Mouse (Mus musculus): ENCODE data around the gene Tspan18. TPM values are rescaled to one million over a fixed set of nuclear protein-coding genes. Genes with fewer than 3 reads are reported as not detected.

Gene Tspan18
- polyA plus RNA-seq, 1 experiment from 2014 or later, result 71.9 TPM

- Histone ChIP-seq H3K9me3 (ENCODE audit: control insufficient read depth, low read length) (no peaks in the 10 kb centered on the region), H3K4me2 (ENCODE audit: low read depth) (peak overlapping the region; percentile 77), H3K4me1 (ENCODE audit: control insufficient read depth, insufficient read depth, low read length) (peaks cover 61% of the 10 kb centered on the region), H3K4me3 (ENCODE audit: low read depth, low read length) (0 out of 2 replicates have a peak overlapping the region, but pooled peaks have one; percentile 19), H3K36me3 (ENCODE audit: control insufficient read depth, insufficient read depth, low read length) (no peaks in the 10 kb centered on the region), H3K27ac (ENCODE audit: low read depth, low read length) (peak overlapping the region; percentile 78), H3K27me3 (ENCODE audit: control insufficient read depth, insufficient read depth, low read length) (no peaks in the 10 kb centered on the region), H3K9ac (ENCODE audit: low read length) (peak overlapping the region; percentile 7; the same call in 1 of the 2 replicates)
- ATAC-seq (ENCODE audit: insufficient read depth, low FRiP score, low TSS enrichment), result no peak
- no peak for DNase-seq (ENCODE audit: low spot score)
- WGBS, result 66% methylated on average over 14 of the region's 14 CpGs
Observed at GRCm38 (mm10) chr2:93191488-93192181, 142.7 kb downstream of the Tspan18 start.

GRCm38 (mm10) chr2:93190771-93191487 is 143.4 kb downstream of the Tspan18 start:
- peak overlapping the region; percentile 77 for H3K4me2 ChIP-seq (ENCODE audit: low read depth)
- DNase-seq (ENCODE audit: low spot score) (peak; percentile 63), ATAC-seq (ENCODE audit: insufficient read depth, low FRiP score, low TSS enrichment) (no peak)
- H3K27me3 ChIP-seq (ENCODE audit: control insufficient read depth, insufficient read depth, low read length), result no peaks in the 10 kb centered on the region
- H3K36me3 ChIP-seq (ENCODE audit: control insufficient read depth, insufficient read depth, low read length), result no peaks in the 10 kb centered on the region
- H3K4me1 ChIP-seq (ENCODE audit: control insufficient read depth, insufficient read depth, low read length), result peaks cover 61% of the 10 kb centered on the region
- H3K9ac ChIP-seq (ENCODE audit: low read length), result peak overlapping the region; percentile 46
- peak overlapping the region; percentile 19 for H3K4me3 ChIP-seq (ENCODE audit: low read depth, low read length)
- no peaks in the 10 kb centered on the region for H3K9me3 ChIP-seq (ENCODE audit: control insufficient read depth, low read length)
- peak overlapping the region; percentile 78 for H3K27ac ChIP-seq (ENCODE audit: low read depth, low read length)
- WGBS, result 4% methylated on average over 9 of the region's 9 CpGs

- no peak for ATAC-seq (ENCODE audit: insufficient read depth, low FRiP score, low TSS enrichment)
- Histone ChIP-seq H3K27me3 (ENCODE audit: control insufficient read depth, insufficient read depth, low read length) (no peaks in the 10 kb centered on the region), H3K27ac (ENCODE audit: low read depth, low read length) (peak overlapping the region; percentile 87), H3K36me3 (ENCODE audit: control insufficient read depth, insufficient read depth, low read length) (no peaks in the 10 kb centered on the region), H3K9ac (ENCODE audit: low read length) (peak overlapping the region; percentile 95), H3K4me2 (ENCODE audit: low read depth) (peak overlapping the region; percentile 77), H3K9me3 (ENCODE audit: control insufficient read depth, low read length) (no peaks in the 10 kb centered on the region), H3K4me1 (ENCODE audit: control insufficient read depth, insufficient read depth, low read length) (peaks cover 42% of the 10 kb centered on the region), H3K4me3 (ENCODE audit: low read depth, low read length) (peak overlapping the region; percentile 91)
- DNase-seq (ENCODE audit: low spot score), result peak; percentile 75
- WGBS, result 7% methylated on average over 19 of the region's 19 CpGs
Observed at GRCm38 (mm10) chr2:93188761-93189458, 145.4 kb downstream of the Tspan18 start.

DNA sequence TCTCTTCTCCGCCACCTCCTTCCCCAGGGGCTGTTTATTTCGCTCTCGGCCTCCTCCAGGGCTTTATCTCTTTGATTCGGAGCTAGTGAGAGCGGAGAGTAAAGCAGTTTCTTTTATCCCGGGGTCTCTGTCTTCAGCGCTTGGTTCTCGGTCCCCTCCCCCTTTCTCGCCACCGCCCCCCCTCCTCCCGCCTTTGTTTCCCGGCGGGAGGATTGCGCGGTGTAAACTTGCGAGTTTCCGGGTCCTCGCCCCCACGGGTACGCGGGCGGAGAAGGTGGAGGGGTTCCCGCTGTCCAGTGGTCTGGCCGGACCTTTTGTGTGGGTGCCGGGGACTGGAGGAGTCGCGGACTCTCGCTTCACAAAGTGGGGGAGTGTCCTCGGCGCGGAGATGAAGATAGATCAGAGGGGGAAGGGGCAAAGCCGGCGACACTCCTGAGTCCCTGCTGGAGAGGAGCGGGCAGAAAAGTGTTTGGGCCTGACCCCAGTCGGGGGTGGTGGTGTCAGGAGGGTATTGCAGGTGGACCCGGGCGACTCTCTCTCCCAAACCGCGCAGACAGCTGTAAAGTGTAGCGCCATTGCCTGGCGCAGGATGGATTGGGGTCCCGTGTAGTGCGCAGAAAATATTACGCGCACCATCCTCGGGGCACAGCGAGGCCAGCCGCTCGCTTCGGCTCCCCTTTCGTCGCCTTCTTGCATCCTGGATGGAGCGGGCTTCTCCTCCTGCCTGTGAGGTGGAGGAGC is 146.1 kb downstream of the Tspan18 start:
- H3K4me3 ChIP-seq (ENCODE audit: low read depth, low read length), result peak overlapping the region; percentile 91
- under 1% methylated on average over 53 of the region's 53 CpGs for WGBS
- peak overlapping the region; percentile 77 for H3K4me2 ChIP-seq (ENCODE audit: low read depth)
- H3K9me3 ChIP-seq (ENCODE audit: control insufficient read depth, low read length), result no peaks in the 10 kb centered on the region
- H3K36me3 ChIP-seq (ENCODE audit: control insufficient read depth, insufficient read depth, low read length), result no peaks in the 10 kb centered on the region
- no peaks in the 10 kb centered on the region for H3K27me3 ChIP-seq (ENCODE audit: control insufficient read depth, insufficient read depth, low read length)
- DNase-seq (ENCODE audit: low spot score) (peak; percentile 62), ATAC-seq (ENCODE audit: insufficient read depth, low FRiP score, low TSS enrichment) (no peak)
- peaks cover 35% of the 10 kb centered on the region for H3K4me1 ChIP-seq (ENCODE audit: control insufficient read depth, insufficient read depth, low read length)
- peak overlapping the region; percentile 95 for H3K9ac ChIP-seq (ENCODE audit: low read length)
- H3K27ac ChIP-seq (ENCODE audit: low read depth, low read length), result peak overlapping the region; percentile 87

GRCm38 (mm10) chr2:93187323-93187996 is 146.8 kb downstream of the Tspan18 start, which contains the start of gene Trp53i11:
Gene Trp53i11, plus strand, starts transcription at chr2:93187548.
- peak within 1 kb of the TSS; percentile 95 for H3K9ac ChIP-seq (ENCODE audit: low read length)
- no peaks in the 10 kb centered on the region for H3K36me3 ChIP-seq (ENCODE audit: control insufficient read depth, insufficient read depth, low read length)
- H3K4me2 ChIP-seq (ENCODE audit: low read depth), result peak within 1 kb of the TSS; percentile 77
- H3K4me3 ChIP-seq (ENCODE audit: low read depth, low read length), result peak within 1 kb of the TSS; percentile 91
- H3K4me1 ChIP-seq (ENCODE audit: control insufficient read depth, insufficient read depth, low read length), result peaks cover 30% of the 10 kb centered on the region
- H3K27me3 ChIP-seq (ENCODE audit: control insufficient read depth, insufficient read depth, low read length), result no peaks in the 10 kb centered on the region
- ATAC-seq (ENCODE audit: insufficient read depth, low FRiP score, low TSS enrichment) (peak; percentile 85), DNase-seq (ENCODE audit: low spot score) (peak; percentile 93)
- peak within 1 kb of the TSS; percentile 87 for H3K27ac ChIP-seq (ENCODE audit: low read depth, low read length)
- H3K9me3 ChIP-seq (ENCODE audit: control insufficient read depth, low read length), result no peaks in the 10 kb centered on the region
- under 1% methylated on average over 47 of the region's 69 CpGs for WGBS

- 0 out of 2 replicates have a peak, but pooled peaks cover 5% of the 10 kb centered on the region for H3K27me3 ChIP-seq (ENCODE audit: control insufficient read depth, insufficient read depth, low read length)
- H3K4me1 ChIP-seq (ENCODE audit: control insufficient read depth, insufficient read depth, low read length), result peaks cover 21% of the 10 kb centered on the region
- 79% methylated on average over 11 of the region's 11 CpGs for WGBS
- ATAC-seq (ENCODE audit: insufficient read depth, low FRiP score, low TSS enrichment) (no peak), DNase-seq (ENCODE audit: low spot score) (no peak)
- H3K36me3 ChIP-seq (ENCODE audit: control insufficient read depth, insufficient read depth, low read length), result no peaks in the 10 kb centered on the region
- no peak overlapping the region for H3K4me2 ChIP-seq (ENCODE audit: low read depth)
- H3K4me3 ChIP-seq (ENCODE audit: low read depth, low read length), result no peak overlapping the region
- no peak overlapping the region for H3K27ac ChIP-seq (ENCODE audit: low read depth, low read length)
- H3K9ac ChIP-seq (ENCODE audit: low read length), result no peak overlapping the region
- H3K9me3 ChIP-seq (ENCODE audit: control insufficient read depth, low read length), result no peaks in the 10 kb centered on the region
Observed at GRCm38 (mm10) chr2:93182859-93183258, 151.4 kb downstream of the Tspan18 start.

DNA sequence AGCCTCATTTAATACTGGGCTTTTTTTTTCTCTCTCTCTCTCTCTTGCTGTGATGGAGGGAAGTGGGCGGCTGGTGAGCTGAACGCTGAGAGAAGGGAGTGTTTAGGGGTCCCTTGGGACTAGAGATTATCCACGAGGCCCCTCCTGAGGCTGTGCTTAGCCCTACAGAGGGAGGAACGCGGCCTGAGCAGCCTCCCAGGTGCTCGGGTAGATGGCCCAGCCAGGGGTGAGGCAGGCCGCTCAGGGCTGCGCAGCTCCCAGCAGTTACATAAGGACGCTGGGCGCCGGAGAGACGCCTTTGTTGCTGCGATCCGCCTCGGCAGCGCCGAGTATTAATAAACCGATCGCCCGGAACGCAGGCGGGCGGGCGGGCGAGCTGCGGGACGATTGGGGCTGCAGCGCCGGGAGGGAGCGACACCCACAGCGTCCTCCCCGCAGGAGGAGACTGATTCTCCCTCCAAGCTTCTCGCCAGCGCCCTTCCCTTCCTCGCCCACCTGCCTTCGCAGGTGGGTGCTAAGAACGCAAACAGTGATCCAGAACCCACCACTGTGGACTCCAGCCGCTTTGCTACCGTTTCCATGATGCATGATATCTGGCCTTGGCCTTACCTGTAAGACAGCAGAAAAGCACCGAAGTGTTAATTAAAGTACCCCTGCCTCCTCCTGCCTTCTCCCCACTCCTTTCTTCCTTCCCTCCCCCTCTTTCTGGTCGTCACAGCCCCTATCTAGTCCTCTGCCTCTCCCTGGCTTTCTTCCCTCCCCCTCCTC is 154.0 kb downstream of the Tspan18 start:
- 0 out of 2 replicates have a peak, but pooled peaks cover 5% of the 10 kb centered on the region for H3K27me3 ChIP-seq (ENCODE audit: control insufficient read depth, insufficient read depth, low read length)
- H3K4me3 ChIP-seq (ENCODE audit: low read depth, low read length), result peak overlapping the region; percentile 22
- no peaks in the 10 kb centered on the region for H3K36me3 ChIP-seq (ENCODE audit: control insufficient read depth, insufficient read depth, low read length)
- H3K4me1 ChIP-seq (ENCODE audit: control insufficient read depth, insufficient read depth, low read length), result peaks cover 40% of the 10 kb centered on the region
- ATAC-seq (ENCODE audit: insufficient read depth, low FRiP score, low TSS enrichment), result no peak
- H3K9ac ChIP-seq (ENCODE audit: low read length), result peak overlapping the region; percentile 73
- peak overlapping the region; percentile 65 for H3K27ac ChIP-seq (ENCODE audit: low read depth, low read length)
- peak overlapping the region; percentile 64 for H3K4me2 ChIP-seq (ENCODE audit: low read depth)
- DNase-seq (ENCODE audit: low spot score), result peak; percentile 66
- H3K9me3 ChIP-seq (ENCODE audit: control insufficient read depth, low read length), result no peaks in the 10 kb centered on the region
- WGBS, result 3% methylated on average over 41 of the region's 41 CpGs

All from neural tube, embryonic 11.5 days (tissue).